In the genomic region with DNA sequence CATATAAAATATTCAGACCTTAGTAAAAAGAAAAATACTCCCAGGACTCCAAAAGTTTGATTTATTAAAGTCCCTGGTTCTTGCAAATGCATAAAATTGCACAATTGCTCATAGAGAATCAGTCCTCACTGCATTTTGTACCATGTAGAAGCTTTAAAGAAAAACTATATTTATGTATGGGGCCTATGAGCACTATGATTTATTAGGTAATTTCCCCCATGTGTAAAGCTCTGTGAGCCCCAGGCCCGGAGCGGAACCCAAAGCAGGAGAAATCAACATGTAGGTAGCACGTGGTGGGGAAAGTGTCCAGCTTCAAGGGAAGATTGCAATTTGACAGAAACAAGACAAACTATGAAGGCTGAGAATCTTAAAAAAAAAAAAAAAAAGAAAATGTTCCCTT, we compare ENCODE assay signal across 27 mouse cellular contexts.
"Had no signal": no experiment of that assay in that cellular context is flagged by ENCODE, and none has a peak within 500 bp of the region (broad histone marks: within the 10 kb centered on the region; RNA-seq: fewer than 3 reads in every experiment).

No protein-coding gene starts in this region.

- H3K4me1 ChIP-seq: heart, embryonic 13.5 days; heart, embryonic 15.5 days; hindbrain, embryonic 13.5 days; hindbrain, embryonic 15.5 days; kidney, embryonic 15.5 days; liver, embryonic 13.5 days; liver, embryonic 15.5 days had no signal

- H3K27ac ChIP-seq: heart, adult 2 months; heart, embryonic 13.5 days; heart, embryonic 15.5 days; hindbrain, embryonic 13.5 days; hindbrain, embryonic 15.5 days; hindbrain, postnatal 0 days; kidney, embryonic 15.5 days; kidney, postnatal 0 days; liver, embryonic 13.5 days; liver, embryonic 15.5 days had no signal

- H3K4me3 ChIP-seq: heart, adult 2 months; heart, embryonic 13.5 days; heart, embryonic 15.5 days; hindbrain, embryonic 13.5 days; hindbrain, embryonic 15.5 days; kidney, embryonic 15.5 days; liver, embryonic 13.5 days; liver, embryonic 15.5 days had no signal

- H3K36me3 ChIP-seq: heart, embryonic 13.5 days; heart, embryonic 15.5 days; hindbrain, embryonic 13.5 days; hindbrain, embryonic 15.5 days; kidney, embryonic 15.5 days; liver, embryonic 13.5 days; liver, embryonic 15.5 days had no signal

- H3K9ac ChIP-seq: heart, embryonic 13.5 days; heart, embryonic 15.5 days; hindbrain, embryonic 13.5 days; hindbrain, embryonic 15.5 days; kidney, embryonic 15.5 days; liver, embryonic 13.5 days; liver, embryonic 15.5 days had no signal

- H3K4me2 ChIP-seq: heart, embryonic 11.5 days; heart, embryonic 13.5 days; heart, embryonic 15.5 days; hindbrain, embryonic 13.5 days; hindbrain, embryonic 15.5 days; kidney, embryonic 15.5 days; liver, embryonic 11.5 days; liver, embryonic 13.5 days; liver, embryonic 15.5 days had no signal

- H3K9me3 ChIP-seq: heart, embryonic 13.5 days; heart, embryonic 15.5 days; hindbrain, embryonic 13.5 days; hindbrain, embryonic 15.5 days; kidney, embryonic 15.5 days; liver, embryonic 13.5 days; liver, embryonic 15.5 days had no signal

- H3K27me3 ChIP-seq: heart, embryonic 13.5 days; heart, embryonic 15.5 days; hindbrain, embryonic 13.5 days; hindbrain, embryonic 15.5 days; kidney, embryonic 15.5 days; liver, embryonic 13.5 days; liver, embryonic 15.5 days had no signal

- DNase-seq: gastrocnemius, postnatal 14 days; gastrocnemius, postnatal 36 days; heart, adult 11 months; heart, adult 2 months; heart, postnatal 14 days; heart, postnatal 36 days; kidney, adult 11 months; kidney, adult 2 months; kidney, adult 9 months; kidney, postnatal 14 days; kidney, postnatal 36 days; layer of hippocampus, adult 9-11 months; layer of hippocampus, postnatal 36 days; left cerebral cortex, postnatal 4 days; liver; liver, embryonic 13.5 days had no signal

- ATAC-seq: hindbrain, postnatal 0 days; intestine, embryonic 16.5 days had no signal
